Mouse (Mus musculus) stomach, embryonic 14.5 days (tissue): ENCODE measurements around the gene Zfp697. TPM values are rescaled to one million over a fixed set of nuclear protein-coding genes. Genes with fewer than 3 reads are reported as not detected.
"Not testable (repeated sequence)": the region's sequence is repeated elsewhere in the genome, so short reads cannot be mapped to it uniquely, and the experiment has no call there.

Experiments
- ATAC-seq: fragments of 200-750 bp; cut with Nextera tagmentation; 2 replicates; pipeline ENCODE4 v1.8.0; 2017; ENCODE audit warnings: low read depth, moderate TSS enrichment; ENCODE audit not compliant: insufficient number of reproducible peaks, insufficient read depth, low FRiP score
- H3K27ac ChIP-seq: fragments of 300-500 bp; sonication (generic); 2 replicates; pipeline ENCODE4 v1.5.1; 2014; ENCODE audit warnings: mild to moderate bottlenecking, low read length, moderate library complexity, mixed read lengths
- H3K27me3 ChIP-seq: fragments of 300-500 bp; sonication (generic); 2 replicates; pipeline ENCODE4 v1.6.1; 2014; ENCODE audit warnings: low read length, control low read depth, mixed read lengths; ENCODE audit not compliant: control insufficient read depth, insufficient read depth
- H3K36me3 ChIP-seq: fragments of 300-500 bp; sonication (generic); 2 replicates; pipeline ENCODE4 v1.6.1; 2014; ENCODE audit warnings: mild to moderate bottlenecking, control low read depth, low read length, moderate library complexity, mixed read lengths; ENCODE audit not compliant: control insufficient read depth, insufficient read depth
- H3K4me1 ChIP-seq: fragments of 300-500 bp; sonication (generic); 2 replicates; pipeline ENCODE4 v1.6.1; 2014; ENCODE audit warnings: low read length, control low read depth, mixed read lengths; ENCODE audit not compliant: control insufficient read depth, insufficient read depth
- H3K4me2 ChIP-seq: fragments of 300-500 bp; sonication (generic); replicated peaks from 2 replicates; pipeline ENCODE4 v1.6.1; 2014; ENCODE audit warnings: low read depth, low read length, control low read depth
- H3K4me3 ChIP-seq: fragments of 300-500 bp; sonication (generic); 2 replicates; pipeline ENCODE4 v1.5.1; 2014; ENCODE audit warnings: low read depth, low read length, control low read depth
- H3K9ac ChIP-seq: fragments of 300-500 bp; sonication (generic); replicated peaks from 2 replicates; pipeline ENCODE4 v1.6.1; 2014; ENCODE audit warnings: low read depth, mild to moderate bottlenecking, control low read depth, low read length, moderate library complexity, mixed read lengths
- H3K9me3 ChIP-seq: fragments of 300-500 bp; sonication (generic); 2 replicates; pipeline ENCODE4 v1.6.1; 2016; ENCODE audit warnings: low read depth, low read length, control low read depth; ENCODE audit not compliant: control insufficient read depth
- WGBS: fragments of 180-500 bp; shearing (Covaris S2); extraction: QIAGEN DNeasy Blood & Tissue Kit; methylation state at CpG from one replicate; pipeline ENCODE4 v1.1.7; 2014; 5-methylcytosine and 5-hydroxymethylcytosine counted together
- polyA plus RNA-seq: library from polyadenylated mRNA; unstranded; fragments of >200 nt; fragmentation: Nextera tagmentation; extraction: Ambion mirVana; gene quantifications from 2 replicates; pipeline ENCODE4 v1.2.1, GENCODE M21; 2014

Zfp697 gene
- polyA plus RNA-seq, 1 experiment from 2014 or later = 10.1 TPM

DNA sequence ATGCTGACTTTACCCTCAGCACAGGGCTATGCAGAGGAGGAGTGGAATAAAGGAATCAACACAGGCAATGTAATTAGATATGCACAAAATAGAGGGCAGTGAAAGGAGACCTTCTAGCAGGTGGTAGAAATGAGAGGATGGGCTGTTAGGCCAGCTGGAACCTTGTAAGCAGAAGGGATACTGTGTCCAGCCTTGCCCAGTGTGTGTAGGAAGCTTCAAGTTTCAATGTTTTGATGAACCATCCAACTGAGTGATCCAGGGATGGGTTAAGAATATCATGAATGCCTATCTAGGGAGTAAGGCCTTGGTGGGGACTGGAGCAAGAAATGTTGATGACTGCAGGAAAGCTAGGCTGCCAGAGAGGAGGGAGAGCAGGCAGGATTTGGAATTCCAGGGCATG is 112.8 kb downstream of the Zfp697 start:
- H3K27ac ChIP-seq, ATAC-seq, H3K4me2 ChIP-seq, H3K4me1 ChIP-seq, H3K27me3 ChIP-seq, H3K9ac ChIP-seq, H3K36me3 ChIP-seq, H3K9me3 ChIP-seq, H3K4me3 ChIP-seq: not testable (repeated sequence)

DNA sequence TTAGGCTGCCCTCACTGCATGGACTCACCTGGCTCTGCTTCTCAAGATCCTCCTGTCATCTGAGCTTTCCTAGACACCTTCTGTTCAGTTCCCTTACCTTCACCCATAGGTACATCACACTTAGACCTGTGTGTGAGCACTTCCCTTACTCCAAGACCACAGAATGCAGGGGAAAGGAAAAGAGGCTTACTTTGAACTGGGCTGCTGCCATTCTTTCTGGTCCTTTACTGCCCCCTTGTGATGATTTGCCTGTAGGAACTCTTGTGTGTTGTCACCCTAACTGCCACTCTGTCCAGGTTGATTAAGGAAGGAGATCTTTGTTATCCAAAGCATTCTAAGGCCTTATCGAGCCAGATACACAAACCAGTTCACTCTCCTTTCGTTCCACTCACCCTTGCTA is 114.5 kb downstream of the Zfp697 start:
- H3K4me2 ChIP-seq, H3K9ac ChIP-seq, H3K36me3 ChIP-seq, H3K27me3 ChIP-seq, ATAC-seq, H3K27ac ChIP-seq, H3K4me3 ChIP-seq, H3K9me3 ChIP-seq, H3K4me1 ChIP-seq: not testable (repeated sequence)
- no CpG with 5 or more reads among the region's 2 CpGs for WGBS

DNA sequence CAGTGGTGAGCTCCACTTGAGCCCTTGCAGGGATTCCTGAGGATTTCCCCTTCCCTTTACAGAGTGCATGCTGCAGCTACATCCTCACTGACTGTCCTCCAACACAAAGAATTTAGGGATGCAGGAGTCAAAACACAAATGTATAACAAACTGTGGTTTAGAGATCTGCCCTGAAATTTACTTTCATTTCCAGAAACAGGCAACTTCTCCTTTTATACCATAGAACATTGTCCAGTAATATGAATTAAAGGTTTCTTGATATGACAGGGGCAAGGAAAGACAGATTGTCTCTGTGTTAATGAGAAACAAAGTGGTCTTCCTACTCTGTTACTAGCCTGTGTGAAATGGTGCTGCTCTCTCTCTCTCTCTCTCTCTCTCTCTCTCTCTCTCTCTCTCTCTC is 115.1 kb downstream of the Zfp697 start:
- not testable (repeated sequence) for H3K4me2 ChIP-seq, H3K9ac ChIP-seq, H3K4me3 ChIP-seq, H3K9me3 ChIP-seq, H3K4me1 ChIP-seq, H3K36me3 ChIP-seq, H3K27ac ChIP-seq, H3K27me3 ChIP-seq, ATAC-seq

DNA sequence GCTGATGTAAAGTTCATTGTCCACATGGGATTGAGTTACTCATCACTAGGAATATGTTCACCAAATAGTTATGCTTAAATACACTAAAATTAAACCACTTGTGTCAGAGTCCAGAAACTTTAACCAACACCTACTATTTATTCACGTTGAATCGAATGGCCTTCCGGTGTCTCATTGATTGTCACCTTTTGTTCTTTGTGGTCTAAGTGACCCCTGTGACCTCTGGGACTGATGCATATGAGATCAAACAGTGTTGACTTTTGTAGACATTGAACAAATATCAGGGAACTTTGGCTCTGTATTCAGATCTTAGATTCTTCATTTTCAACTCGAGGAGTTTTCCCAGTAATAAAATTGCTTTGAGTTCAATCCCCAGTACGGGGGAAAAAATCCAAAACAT is 125.0 kb downstream of the Zfp697 start:
- not testable (repeated sequence) for H3K27me3 ChIP-seq, H3K4me2 ChIP-seq, H3K36me3 ChIP-seq, ATAC-seq, H3K27ac ChIP-seq, H3K9me3 ChIP-seq, H3K4me3 ChIP-seq, H3K9ac ChIP-seq, H3K4me1 ChIP-seq
- no CpG with 5 or more reads among the region's 5 CpGs for WGBS

DNA sequence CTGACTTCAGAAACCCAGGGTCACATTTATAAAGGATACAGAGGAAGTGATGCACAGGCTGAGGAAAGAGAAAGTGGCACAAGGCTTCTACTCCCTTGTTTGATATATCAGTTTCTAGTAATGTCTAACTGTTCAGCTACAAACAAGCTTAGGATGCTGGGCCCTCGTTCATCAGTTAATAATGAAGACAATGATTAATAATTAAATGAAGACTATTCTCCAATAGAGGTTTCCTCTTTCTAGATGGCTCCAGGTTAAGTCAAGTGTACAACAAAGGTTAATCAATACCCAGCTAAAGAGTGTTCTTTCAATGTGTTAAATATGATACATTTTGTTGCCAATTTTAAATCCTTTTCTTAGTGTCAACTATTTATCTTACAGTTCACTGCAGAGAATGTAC is 128.2 kb downstream of the Zfp697 start, which contains the start of gene Hsd3b4:
Gene Hsd3b4, minus strand, starts transcription at position 101 of the 400 bp plus-strand sequence.
- not testable (repeated sequence) for H3K9ac ChIP-seq, H3K4me3 ChIP-seq, H3K27ac ChIP-seq, H3K36me3 ChIP-seq, H3K9me3 ChIP-seq, H3K27me3 ChIP-seq, ATAC-seq, H3K4me1 ChIP-seq, H3K4me2 ChIP-seq
- WGBS = no CpG with 5 or more reads among the region's 1 CpGs

DNA sequence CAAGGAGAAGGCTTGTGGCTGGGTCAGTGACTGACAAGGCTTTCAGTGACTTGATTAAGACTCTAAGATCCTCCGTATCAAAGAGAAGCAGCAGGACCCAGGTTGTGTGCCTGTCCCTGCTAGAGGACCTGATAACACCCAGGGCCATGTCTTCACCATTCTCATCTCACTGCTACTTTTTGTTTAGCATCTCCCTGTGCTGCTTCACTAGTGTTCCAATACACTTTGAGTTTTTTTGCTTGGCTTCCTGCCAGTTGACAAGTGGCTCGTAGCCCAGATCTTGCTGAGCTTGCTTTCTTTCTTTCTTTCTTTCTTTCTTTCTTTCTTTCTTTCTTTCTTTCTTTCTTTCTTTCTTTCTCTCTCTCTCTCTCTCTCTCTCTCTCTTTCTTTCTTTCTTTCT is 140.5 kb downstream of the Zfp697 start:
- WGBS = 0% methylated on average over 1 of the region's 2 CpGs
- H3K4me2 ChIP-seq = not testable (repeated sequence)

DNA sequence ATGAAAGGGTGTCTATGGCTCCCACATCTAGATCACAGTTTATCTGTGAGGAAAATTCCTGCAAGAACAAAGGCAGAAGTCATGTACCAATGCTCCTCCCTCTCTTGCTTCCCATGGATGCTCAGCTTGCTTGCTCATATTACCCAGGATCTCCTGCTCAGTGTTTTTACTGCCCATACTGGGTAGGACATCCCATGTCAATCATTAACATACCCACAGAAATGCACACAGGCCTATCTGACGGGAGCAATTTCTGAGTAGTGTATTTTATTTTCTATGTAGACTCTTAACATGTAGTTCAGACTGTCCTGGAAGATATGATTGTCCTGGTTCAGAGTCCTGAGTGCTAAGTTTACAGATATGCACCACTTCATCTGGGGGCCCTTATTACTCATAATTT is 142.3 kb downstream of the Zfp697 start:
- H3K27ac ChIP-seq, H3K27me3 ChIP-seq, H3K9me3 ChIP-seq, H3K36me3 ChIP-seq, H3K4me3 ChIP-seq, H3K4me2 ChIP-seq, H3K9ac ChIP-seq, ATAC-seq, H3K4me1 ChIP-seq: not testable (repeated sequence)
- no CpG with 5 or more reads among the region's 1 CpGs for WGBS

More for the DNA sequence above, 140.5 kb downstream of the Zfp697 start:
- H3K27me3 ChIP-seq, H3K27ac ChIP-seq, H3K4me3 ChIP-seq, H3K36me3 ChIP-seq, H3K4me1 ChIP-seq, ATAC-seq, H3K9me3 ChIP-seq, H3K9ac ChIP-seq: not testable (repeated sequence)

DNA sequence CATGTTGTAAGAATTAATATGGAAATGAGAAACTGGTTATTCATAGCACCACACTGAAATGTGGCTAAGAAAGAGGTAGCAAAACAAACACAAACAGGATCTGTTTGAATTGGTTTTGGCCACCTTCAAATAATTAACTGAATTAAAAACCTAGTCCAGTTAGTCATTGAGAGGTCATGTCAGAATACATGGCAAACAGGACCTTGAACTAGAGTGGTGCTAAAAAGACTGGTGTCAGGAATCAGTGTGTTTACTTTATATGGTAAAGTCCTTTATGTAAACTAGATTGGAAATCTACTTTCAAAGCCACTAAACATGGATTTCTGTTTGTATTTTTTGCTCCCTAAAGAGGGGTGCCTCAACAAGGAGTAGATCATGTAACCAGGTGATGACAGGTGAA is 142.7 kb downstream of the Zfp697 start:
- not testable (repeated sequence) for H3K27me3 ChIP-seq, H3K9me3 ChIP-seq, H3K9ac ChIP-seq, H3K4me2 ChIP-seq, H3K27ac ChIP-seq, H3K36me3 ChIP-seq, H3K4me3 ChIP-seq, ATAC-seq, H3K4me1 ChIP-seq

DNA sequence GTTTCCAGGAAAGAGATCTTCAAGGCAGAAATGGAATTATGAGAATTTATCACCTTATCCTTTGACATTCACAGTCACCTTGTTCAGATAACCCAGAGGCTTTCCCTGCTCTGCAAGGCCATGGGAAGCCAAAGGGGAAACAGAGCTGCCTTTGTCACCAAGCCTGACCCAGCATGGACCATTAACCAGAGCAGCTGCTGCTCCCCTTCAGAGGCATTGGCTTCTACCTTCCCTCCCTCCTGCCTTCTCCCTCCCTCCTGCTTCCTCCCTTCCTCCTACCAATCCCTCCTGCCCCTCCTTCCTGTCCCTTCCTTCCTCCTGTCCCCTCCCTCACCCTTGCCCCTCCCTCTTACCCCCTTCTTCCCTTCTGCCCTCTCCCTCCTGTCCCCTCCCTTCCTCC is 165.4 kb downstream of the Zfp697 start:
- not testable (repeated sequence) for H3K4me3 ChIP-seq, H3K9me3 ChIP-seq, H3K4me2 ChIP-seq, H3K4me1 ChIP-seq, H3K9ac ChIP-seq, H3K36me3 ChIP-seq, ATAC-seq, H3K27ac ChIP-seq, H3K27me3 ChIP-seq
